Mouse (Mus musculus) 416B (cell line): Measurements from ENCODE around the gene Gm20388.

ENCODE experiments used
- DNase-seq: peaks from one replicate; pipeline ENCODE4 v3.0.0; 2011; ENCODE audit warnings: low read depth

Gene Gm20388

DNA sequence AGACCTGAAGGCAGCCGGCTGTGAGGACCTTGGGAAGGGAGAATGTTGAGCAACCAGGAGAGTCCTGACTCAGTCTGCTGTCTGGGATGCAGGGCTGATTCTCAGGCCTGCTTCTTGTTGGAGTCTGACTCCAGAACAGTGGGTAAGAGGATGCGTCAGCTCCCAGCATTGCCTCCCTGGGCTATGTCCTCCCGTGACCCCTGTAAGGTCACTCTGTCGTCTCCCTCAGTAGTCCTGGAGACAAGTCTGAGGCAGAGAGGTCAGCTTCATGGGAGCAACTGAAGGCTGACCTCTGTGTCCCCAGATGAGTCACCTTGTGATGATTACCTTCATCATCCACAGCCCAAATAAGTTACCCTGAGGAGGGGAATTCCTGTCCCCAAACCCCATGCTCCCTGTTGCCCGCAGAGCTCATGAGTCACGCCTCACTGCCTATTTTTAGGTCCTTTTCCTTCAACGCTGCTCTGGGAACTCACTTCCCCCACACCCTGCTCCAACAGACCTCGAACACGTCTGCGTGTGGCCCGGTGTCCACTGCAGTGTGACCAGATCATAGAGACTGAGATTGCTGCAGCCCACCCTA lies 2234.2 kb downstream of the Gm20388 start:
- DNase-seq, result peak; percentile 63

GRCm38 (mm10) chr8:122149045-122149444 lies 2238.4 kb downstream of the Gm20388 start:
- peak; percentile 16 for DNase-seq

GRCm38 (mm10) chr8:122149606-122150005 lies 2239.0 kb downstream of the Gm20388 start:
- no peak for DNase-seq

GRCm38 (mm10) chr8:122151541-122151940 lies 2240.9 kb downstream of the Gm20388 start:
- DNase-seq, result no peak

DNA sequence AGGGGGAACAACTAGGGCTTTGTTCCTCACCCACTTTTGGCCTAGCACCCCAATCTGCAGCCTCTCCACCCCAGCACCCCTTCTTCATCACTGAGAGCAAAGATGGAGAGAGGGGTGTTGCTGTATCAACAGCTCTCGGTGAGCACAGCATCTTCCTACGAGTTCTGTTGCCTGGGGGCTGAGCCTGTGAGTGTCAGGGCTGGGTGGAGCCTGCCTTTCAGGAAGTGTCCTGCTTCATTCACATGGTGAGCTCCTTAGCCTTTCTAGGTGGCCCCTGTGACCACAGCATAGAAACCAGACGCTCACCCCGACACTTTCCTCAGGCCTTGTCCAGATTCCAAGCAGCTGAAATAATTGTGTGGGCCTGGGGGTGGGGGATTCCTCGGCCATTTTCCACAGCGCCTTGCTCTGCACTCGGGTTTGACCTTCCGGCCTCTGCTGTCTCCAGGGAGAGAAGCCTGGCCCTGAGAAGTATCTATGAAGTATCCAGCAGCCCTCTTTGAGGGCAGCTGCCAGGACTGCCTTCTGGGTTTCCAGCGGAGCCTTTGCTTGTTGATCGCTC lies 2244.5 kb downstream of the Gm20388 start:
- DNase-seq, result no peak

GRCm38 (mm10) chr8:122155964-122156363 lies 2245.3 kb downstream of the Gm20388 start:
- DNase-seq, result no peak

DNA sequence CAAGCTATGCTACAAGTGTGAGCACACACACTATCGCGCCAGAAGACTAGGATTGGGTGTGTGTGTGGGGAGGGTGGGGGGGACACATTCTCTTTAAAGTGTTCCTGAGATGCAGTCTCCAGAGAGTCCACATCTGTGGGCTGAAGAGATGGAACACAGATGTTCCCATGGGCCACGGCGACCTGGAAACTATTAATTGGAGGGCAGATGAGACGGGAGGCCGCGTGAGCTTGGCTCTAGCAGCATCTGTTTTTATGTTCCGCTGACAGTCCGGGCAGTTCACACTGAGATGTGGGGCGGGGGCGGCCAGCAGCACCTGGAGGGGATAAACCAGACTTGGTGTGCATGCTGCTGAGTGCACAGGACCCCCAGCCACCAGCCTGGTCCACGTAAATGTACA lies 2247.0 kb downstream of the Gm20388 start:
- DNase-seq, result no peak

DNA sequence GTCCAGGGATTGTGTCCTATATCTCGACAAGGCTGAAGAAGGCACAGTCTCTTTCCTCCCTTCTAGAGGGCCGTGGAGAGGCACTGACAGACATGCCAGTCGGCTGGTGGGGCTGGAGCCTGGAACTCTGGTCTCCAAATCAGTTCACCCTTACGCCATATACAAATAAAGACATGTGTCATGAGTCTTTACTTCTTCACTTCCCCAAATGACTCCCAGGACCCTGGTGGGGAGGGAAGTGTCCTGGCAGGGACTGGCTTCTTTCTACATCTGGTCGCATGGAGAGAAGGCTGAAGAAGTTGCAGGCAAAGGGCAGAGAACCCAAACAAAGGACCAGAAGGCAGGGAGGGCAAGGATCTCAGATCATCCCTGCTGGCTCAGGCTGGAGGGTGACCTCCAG lies 2249.5 kb downstream of the Gm20388 start:
- no peak for DNase-seq

- peak; percentile 59 for DNase-seq
These were observed 2252.4 kb downstream of the Gm20388 start for GRCm38 (mm10) chr8:122162992-122163391.

DNA sequence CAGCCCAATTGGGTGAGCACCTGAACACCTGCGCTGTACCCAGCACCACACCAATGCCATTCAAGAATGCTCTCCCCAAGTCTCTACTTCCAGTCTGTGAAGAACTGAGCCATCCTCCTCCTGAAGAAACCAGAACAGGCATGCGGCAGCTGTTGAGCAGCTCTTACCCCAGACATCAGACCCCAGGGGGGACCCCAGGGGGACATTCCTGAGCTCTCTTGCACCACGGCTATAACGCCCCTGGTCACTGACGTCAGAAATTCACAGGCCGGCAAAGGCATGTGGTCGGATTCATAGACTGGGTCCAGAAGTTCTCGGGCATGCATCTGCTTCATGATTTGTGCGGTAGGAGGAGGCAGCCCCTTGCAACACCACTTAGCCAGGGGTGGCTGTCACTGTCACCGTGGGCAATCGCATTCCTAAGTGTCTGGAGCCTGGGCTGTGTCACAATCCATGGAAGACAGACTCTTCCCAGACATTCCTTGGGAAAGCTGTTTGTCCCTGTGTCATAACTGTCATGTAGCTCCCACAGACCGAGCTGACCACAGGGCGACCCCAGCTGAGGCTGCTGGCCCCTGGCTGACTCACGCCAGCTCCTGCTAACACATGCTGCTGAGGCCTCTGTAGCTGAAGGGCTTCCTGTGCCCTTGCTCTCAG lies 2256.7 kb downstream of the Gm20388 start:
- no peak for DNase-seq

DNA sequence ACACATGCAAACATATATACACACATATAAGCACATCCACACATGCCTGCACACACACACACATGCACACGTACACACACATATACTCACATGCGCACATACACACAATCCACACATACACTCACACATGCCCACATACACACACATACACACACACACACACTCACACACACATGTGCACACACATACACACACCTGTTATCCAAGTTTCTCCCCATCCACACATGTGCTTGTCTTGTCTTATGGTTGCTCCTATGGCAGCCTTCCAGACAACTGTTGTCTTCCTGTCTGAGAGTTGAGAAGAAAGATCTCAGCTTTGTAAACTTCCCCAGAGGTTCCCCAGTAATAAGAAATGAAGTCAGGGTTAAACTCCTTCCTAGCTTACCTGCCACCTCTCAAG lies 2258.8 kb downstream of the Gm20388 start:
- DNase-seq, result no peak

GRCm38 (mm10) chr8:122171823-122172222 lies 2261.2 kb downstream of the Gm20388 start:
- DNase-seq, result no peak

GRCm38 (mm10) chr8:122174133-122174930 lies 2263.7 kb downstream of the Gm20388 start:
- peak; percentile 74 for DNase-seq

DNA sequence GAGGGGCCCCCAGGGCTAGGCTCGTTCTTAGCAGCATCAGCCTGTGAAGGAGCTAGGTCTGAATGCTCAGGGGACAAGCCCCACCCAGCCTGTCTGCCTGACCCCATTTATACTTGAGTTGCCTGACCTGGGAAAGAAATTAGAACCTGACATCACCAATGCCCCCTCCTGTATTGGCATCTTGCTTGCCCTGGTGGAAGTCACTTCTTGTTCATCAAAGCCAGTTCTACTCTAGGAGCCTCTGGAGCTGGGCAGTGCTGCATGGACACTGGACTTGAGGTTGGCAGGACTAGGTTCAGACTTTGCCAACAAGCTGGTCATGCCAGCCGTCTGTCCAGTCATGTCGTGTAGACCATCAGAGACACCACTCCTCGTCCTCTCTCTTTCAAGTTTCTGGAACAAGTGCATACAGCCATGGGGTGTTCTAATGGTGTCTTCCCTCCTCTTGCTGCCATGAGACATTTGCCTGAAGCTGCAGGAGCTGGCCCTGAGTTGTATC lies 2267.8 kb downstream of the Gm20388 start:
- DNase-seq, result no peak

DNA sequence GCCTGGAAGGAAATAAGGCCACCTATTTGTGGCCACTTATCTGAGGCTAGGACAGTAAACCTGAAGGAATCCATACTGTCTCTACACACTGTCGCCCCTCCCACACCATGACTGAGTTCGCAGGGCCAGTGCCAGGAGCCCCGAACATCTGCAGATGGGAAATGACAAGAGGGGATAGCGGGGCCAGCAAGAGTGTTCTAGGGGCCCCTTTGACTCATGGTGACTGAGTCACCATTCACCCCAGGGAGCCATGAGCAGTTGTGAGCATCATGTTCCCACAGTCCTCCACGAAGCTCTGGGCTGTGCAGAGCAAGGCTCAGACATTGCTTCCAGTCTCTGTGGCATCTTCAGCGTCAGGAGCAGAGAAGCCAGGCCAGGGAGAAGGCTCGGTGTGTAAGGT lies 2268.7 kb downstream of the Gm20388 start:
- DNase-seq, result no peak

DNA sequence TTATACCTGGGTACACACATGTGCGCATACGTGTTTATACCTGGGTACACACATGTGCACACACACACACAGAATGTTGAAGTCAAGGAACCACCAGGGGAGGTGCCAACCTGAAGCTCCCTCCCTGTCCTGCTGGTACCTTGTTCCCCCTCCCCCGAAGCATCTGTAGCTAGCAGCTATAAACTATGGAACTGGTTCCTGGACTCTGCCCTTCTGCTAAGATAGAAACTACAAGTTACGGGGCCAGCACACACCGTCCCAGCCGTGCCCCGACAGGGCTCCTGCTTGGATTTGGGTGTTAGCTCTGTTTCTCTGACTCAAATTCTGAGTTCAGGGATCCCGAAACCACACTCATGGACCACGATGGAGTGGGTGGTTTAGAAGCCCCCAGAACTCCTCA lies 2269.5 kb downstream of the Gm20388 start:
- no peak for DNase-seq

- DNase-seq, result peak; percentile 26
These were observed 2270.8 kb downstream of the Gm20388 start for GRCm38 (mm10) chr8:122181414-122181813.

GRCm38 (mm10) chr8:122181991-122182390 lies 2271.3 kb downstream of the Gm20388 start:
- no peak for DNase-seq

- DNase-seq, result no peak
These were observed 2275.8 kb downstream of the Gm20388 start for GRCm38 (mm10) chr8:122186363-122186974.

DNA sequence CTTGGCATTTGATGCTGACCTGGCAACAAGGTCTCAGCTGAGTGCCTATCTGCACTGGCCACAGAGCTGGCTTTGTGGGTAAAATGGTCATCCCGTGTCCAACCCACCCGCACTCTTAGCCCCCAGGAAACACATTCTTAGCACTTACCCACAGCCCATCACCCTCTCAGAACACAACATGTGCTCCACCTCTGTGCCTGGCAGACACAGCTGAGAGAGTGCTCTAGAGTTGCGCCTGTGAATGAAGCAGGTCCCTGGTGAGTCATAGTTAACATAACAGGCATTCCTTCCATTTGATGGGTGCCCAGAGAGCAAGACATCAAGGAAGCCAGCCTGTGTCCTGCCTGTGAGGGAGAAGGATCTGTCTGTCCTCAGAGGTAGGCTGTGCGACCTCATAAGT lies 2276.6 kb downstream of the Gm20388 start:
- DNase-seq, result no peak

GRCm38 (mm10) chr8:122190349-122191053 lies 2279.9 kb downstream of the Gm20388 start:
- peak; percentile 81 for DNase-seq

DNA sequence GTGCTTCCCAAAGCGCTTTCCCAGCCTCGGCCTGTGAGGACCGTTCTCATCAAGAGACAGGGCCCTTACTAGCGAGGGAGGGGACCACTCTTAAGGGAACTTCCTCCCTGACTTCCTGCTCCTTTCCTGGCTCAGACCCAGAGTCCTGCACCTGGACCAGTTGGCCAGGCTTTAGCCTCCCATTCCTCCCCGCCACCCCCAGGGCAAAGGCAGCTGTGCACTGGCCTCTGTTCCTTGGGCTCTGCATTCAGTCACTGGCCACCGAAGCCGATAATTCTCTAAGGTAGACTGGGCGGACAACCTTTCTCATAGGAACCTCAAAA lies 2280.4 kb downstream of the Gm20388 start:
- DNase-seq, result no peak
